Mouse (Mus musculus) cortical plate, adult 2 months (tissue): ENCODE data around the gene Rad54l2.

Source experiments
- CTCF ChIP-seq: fragments of 200-500 bp; IDR thresholded peaks from 2 replicates; pipeline ENCODE4 v1.5.1; 2011; ENCODE audit warnings: mild to moderate bottlenecking, control low read depth, low read length; ENCODE audit not compliant: insufficient read depth; ENCODE audit errors: extremely low read depth
- POLR2A ChIP-seq: fragments of 200-500 bp; IDR thresholded peaks from 2 replicates; pipeline ENCODE4 v1.6.1; 2011; ENCODE audit warnings: mild to moderate bottlenecking, low read length, control low read depth; ENCODE audit not compliant: insufficient read depth; ENCODE audit errors: extremely low read depth

DNA sequence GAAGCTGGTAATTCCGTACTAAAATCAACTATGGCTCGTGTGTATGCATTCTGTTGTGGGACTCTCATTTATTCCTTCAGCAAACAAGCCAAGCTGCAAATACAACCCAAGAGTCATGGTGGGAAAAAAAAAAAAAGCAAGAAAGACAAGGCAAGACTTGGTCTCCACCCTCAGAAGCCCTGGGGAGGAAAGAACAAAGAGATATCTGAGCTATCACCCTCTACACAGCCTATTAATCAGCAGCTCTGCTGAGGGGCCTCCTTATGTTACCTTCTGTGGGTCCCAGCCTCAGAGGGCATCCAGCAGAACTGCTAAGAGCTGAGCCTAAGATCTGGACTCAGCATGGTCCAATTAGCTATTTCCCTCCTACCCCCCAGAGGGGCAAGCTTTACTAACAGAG is 115.1 kb downstream of the Rad54l2 start:
- TF ChIP-seq CTCF (no peak), POLR2A (no peak)
